Mouse (Mus musculus) lung, postnatal 0 days (tissue): Measurements from ENCODE around the gene Ptprs.

Experiments
- CTCF ChIP-seq: IDR thresholded peaks from 2 replicates; pipeline ENCODE4 v1.5.1; 2016; ENCODE audit warnings: antibody characterized with exemption, mild to moderate bottlenecking
- EP300 ChIP-seq: IDR thresholded peaks from 2 replicates; pipeline ENCODE4 v1.6.1; 2016; ENCODE audit warnings: antibody characterized with exemption, mild to moderate bottlenecking, control low read depth

GRCm38 (mm10) chr17:56445397-56445796 lies 30.9 kb downstream of the Ptprs start:
- no peak for TF ChIP-seq CTCF
- no peak for TF ChIP-seq EP300
